Mouse (Mus musculus) megakaryocyte, embryonic 14.5 days (primary cell): ENCODE measurements at regions not wholly inside any gene's neighbourhood (a gene's known extent, or its start where the extent isn't known, plus 50 kb on each side); places are given as distances from the start of the nearest gene placed in this dataset.

Experiments used
- H3K27me3 ChIP-seq: replicated peaks from 2 replicates; pipeline ENCODE3; 2012; ENCODE audit warnings: inconsistent platforms
- H3K36me3 ChIP-seq: replicated peaks from 2 replicates; pipeline ENCODE3; 2012; ENCODE audit warnings: low read length, inconsistent platforms, mixed read lengths
- H3K4me1 ChIP-seq: 2 replicates; pipeline ENCODE4 v1.6.1; 2012; ENCODE audit warnings: inconsistent platforms
- H3K4me3 ChIP-seq: replicated peaks from 2 replicates; pipeline ENCODE3; 2012; ENCODE audit warnings: moderate library complexity, mild to moderate bottlenecking, inconsistent platforms
- H3K9me3 ChIP-seq: 2 replicates; pipeline ENCODE4 v1.6.1; 2012; ENCODE audit warnings: inconsistent platforms
- FLI1 ChIP-seq: IDR thresholded peaks from 2 replicates; pipeline ENCODE4 v1.6.1; 2012; ENCODE audit warnings: low read length, inconsistent platforms, mixed read lengths
- GATA1 ChIP-seq: IDR thresholded peaks from 3 replicates; pipeline ENCODE4 v1.6.1; 2012; ENCODE audit warnings: mixed read lengths, low read length, inconsistent platforms, borderline replicate concordance

- Histone ChIP-seq H3K36me3 (no peaks in the 10 kb centered on the region), H3K4me3 (no peak overlapping the region), H3K9me3 (no peaks in the 10 kb centered on the region), H3K4me1 (no peaks in the 10 kb centered on the region), H3K27me3 (no peaks in the 10 kb centered on the region)
- TF ChIP-seq FLI1 (no peak), GATA1 (no peak)
These were observed 130.8 kb upstream of the Tmem45b start for GRCm38 (mm10) chr9:31595096-31595495.

GRCm38 (mm10) chr9:31587671-31588070 lies 123.4 kb upstream of the Tmem45b start:
- no peaks in the 10 kb centered on the region for H3K27me3 ChIP-seq
- H3K9me3 ChIP-seq: no peaks in the 10 kb centered on the region
- no peaks in the 10 kb centered on the region for H3K4me1 ChIP-seq
- no peak for TF ChIP-seq FLI1
- TF ChIP-seq GATA1: no peak
- H3K4me3 ChIP-seq: no peak overlapping the region
- H3K36me3 ChIP-seq: no peaks in the 10 kb centered on the region

DNA sequence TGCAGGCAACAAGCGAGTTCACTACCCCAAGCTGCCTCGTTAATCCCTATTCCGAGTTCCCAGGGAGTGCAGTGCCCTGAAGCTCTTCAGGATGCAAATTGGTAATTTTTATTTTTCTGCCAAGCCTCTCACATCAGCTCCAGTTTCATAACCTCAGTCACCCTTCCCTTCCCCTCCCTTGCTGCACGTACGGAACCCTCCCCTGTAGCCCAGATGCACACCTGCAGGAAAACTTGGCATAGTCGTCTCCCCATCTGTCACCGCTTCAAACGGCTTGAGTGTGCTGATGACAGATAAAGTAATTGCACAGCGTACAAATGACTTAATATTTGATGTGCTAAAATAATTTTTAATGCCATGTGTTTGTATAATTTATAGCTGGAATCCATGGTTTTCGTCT lies 119.7 kb upstream of the Tmem45b start:
- Histone ChIP-seq H3K4me1 (no peaks in the 10 kb centered on the region), H3K9me3 (no peaks in the 10 kb centered on the region), H3K4me3 (no peak overlapping the region), H3K27me3 (no peaks in the 10 kb centered on the region), H3K36me3 (no peaks in the 10 kb centered on the region)
- TF ChIP-seq FLI1 (no peak), GATA1 (no peak)

DNA sequence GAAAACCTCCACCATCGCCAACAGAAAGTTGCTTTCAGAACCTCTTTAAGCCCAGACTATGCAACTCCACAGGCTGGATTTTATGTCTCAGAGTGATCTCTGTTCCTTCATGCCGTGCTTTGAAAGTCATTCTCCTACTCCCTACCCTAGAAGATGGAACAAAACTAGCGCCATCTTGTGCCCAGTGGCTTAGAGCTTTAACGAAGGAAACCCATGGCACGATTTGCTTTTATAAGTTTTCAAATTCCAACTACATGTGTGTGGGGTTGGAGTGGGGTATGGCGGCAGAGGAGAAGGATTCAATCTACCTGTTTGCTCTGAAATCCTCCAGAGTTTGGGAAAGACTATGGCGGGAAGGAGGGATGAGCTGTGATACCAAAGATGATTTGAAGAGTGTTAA lies 118.7 kb upstream of the Tmem45b start:
- Histone ChIP-seq H3K27me3 (no peaks in the 10 kb centered on the region), H3K4me3 (no peak overlapping the region), H3K36me3 (no peaks in the 10 kb centered on the region), H3K4me1 (no peaks in the 10 kb centered on the region), H3K9me3 (no peaks in the 10 kb centered on the region)
- TF ChIP-seq FLI1 (no peak), GATA1 (no peak)

DNA sequence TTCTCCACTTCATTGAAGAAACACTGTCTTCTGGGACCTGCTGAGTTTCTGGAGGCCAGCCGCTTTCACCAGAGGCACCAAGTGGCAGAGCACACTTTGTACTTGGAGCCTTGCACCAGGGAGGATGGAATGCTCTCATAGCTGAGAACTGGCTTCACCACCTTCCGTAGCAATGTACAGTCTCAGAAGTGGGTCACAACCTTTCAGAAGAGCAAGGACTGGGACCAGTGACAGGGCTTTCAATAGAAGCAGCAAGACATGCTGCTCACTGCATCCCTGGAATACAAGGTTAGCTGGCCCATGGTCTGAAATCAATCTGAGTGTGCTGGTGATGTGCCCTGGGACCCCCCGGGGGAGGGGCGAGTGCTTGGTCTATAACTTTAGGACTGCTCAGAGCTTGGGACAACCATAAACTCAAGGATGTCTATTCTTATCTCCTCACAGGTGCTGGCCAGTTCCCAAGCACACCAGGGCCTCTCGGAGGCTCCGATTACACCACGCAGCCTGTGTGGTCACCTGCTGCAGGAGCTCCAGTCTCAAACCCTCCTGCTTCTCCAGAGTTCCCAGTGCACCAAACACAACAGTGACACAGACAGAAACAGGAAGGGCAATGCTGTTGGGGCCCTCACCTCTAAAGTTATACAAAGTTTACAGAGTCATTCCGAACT lies 114.4 kb upstream of the Tmem45b start:
- no peaks in the 10 kb centered on the region for H3K27me3 ChIP-seq
- no peaks in the 10 kb centered on the region for H3K4me1 ChIP-seq
- no peak overlapping the region for H3K4me3 ChIP-seq
- H3K9me3 ChIP-seq: no peaks in the 10 kb centered on the region
- no peaks in the 10 kb centered on the region for H3K36me3 ChIP-seq
- no peak for TF ChIP-seq GATA1
- no peak for TF ChIP-seq FLI1

GRCm38 (mm10) chr9:31577066-31577465 lies 112.8 kb upstream of the Tmem45b start:
- Histone ChIP-seq H3K36me3 (no peaks in the 10 kb centered on the region), H3K4me1 (no peaks in the 10 kb centered on the region), H3K27me3 (no peaks in the 10 kb centered on the region), H3K9me3 (no peaks in the 10 kb centered on the region), H3K4me3 (no peak overlapping the region)
- no peak for TF ChIP-seq GATA1
- TF ChIP-seq FLI1: no peak

GRCm38 (mm10) chr9:31567029-31567428 lies 102.8 kb upstream of the Tmem45b start:
- H3K4me3 ChIP-seq: no peak overlapping the region
- peaks cover 10% of the 10 kb centered on the region for H3K9me3 ChIP-seq
- no peaks in the 10 kb centered on the region for H3K36me3 ChIP-seq
- TF ChIP-seq GATA1 (no peak), FLI1 (no peak)
- H3K4me1 ChIP-seq: no peaks in the 10 kb centered on the region
- H3K27me3 ChIP-seq: no peaks in the 10 kb centered on the region

- Histone ChIP-seq H3K27me3 (no peaks in the 10 kb centered on the region), H3K4me1 (no peaks in the 10 kb centered on the region), H3K9me3 (peaks cover 8% of the 10 kb centered on the region), H3K36me3 (no peaks in the 10 kb centered on the region), H3K4me3 (no peak overlapping the region)
- TF ChIP-seq FLI1 (no peak), GATA1 (no peak)
These were observed 102.2 kb upstream of the Tmem45b start for GRCm38 (mm10) chr9:31566257-31567007.

DNA sequence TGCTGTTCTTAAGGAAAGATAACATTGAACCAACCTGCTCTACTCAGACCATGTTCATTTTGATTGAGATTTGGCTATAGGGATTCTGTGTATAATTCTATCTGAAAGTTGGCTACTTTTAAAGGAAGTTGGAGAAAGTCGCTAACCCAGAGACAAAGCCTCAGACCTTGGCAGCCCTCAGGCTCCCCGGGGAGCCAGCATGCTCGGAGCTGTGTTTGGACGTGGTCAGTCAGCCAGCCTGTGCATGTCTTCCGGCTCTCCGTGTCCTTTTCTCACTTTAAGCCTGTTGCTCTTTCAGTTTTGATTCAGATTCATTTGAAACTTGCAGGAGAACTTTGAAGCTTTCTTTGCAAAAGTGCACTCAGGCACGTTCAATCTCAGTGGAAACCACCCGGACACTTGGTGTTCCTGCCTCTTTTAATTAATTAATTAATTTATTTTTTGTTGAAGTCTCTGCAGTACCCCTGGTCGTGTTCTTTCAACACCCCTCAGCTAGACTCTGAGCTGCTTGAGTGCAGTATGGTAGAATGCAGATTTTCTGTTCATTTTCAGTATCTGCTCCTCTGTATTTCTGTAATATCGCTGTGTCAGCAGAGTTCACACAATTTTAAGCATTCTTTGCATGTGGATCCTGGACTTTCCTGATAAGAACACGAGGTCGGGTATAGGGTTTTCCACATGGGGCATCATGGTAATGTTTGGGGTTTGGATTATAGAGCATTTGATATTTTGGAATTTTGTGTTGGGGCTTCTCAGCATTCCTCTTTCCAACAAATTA lies 100.9 kb upstream of the Tmem45b start:
- TF ChIP-seq FLI1 (no peak), GATA1 (no peak)
- Histone ChIP-seq H3K4me1 (no peaks in the 10 kb centered on the region), H3K36me3 (no peaks in the 10 kb centered on the region), H3K9me3 (peaks cover 4% of the 10 kb centered on the region; the same call in 1 of the 2 replicates), H3K4me3 (no peak overlapping the region), H3K27me3 (peaks cover 2% of the 10 kb centered on the region)

- H3K4me1 ChIP-seq: peaks cover 7% of the 10 kb centered on the region
- H3K4me3 ChIP-seq: no peak overlapping the region
- H3K27me3 ChIP-seq: peaks cover 2% of the 10 kb centered on the region
- no peaks in the 10 kb centered on the region for H3K36me3 ChIP-seq
- TF ChIP-seq GATA1 (no peak), FLI1 (no peak)
- H3K9me3 ChIP-seq: peaks cover 4% of the 10 kb centered on the region; the same call in 1 of the 2 replicates
These were observed 99.3 kb upstream of the Tmem45b start for GRCm38 (mm10) chr9:31563541-31563940.
